Mouse (Mus musculus): ENCODE data around the gene Brsk2. TPM values are rescaled to one million over a fixed set of nuclear protein-coding genes. Genes with fewer than 3 reads are reported as not detected.

The Brsk2 gene
- total RNA-seq, 2 experiments from 2014 or later: 175 TPM

- intact Hi-C loops (cut with DNase I): no loop called here
- no peak for DNase-seq (ENCODE audit: extremely low spot score in 1 of 2, low spot score in 2 of 2)
Observed at GRCm38 (mm10) chr7:141951821-141952220, 2.3 kb downstream of the Brsk2 start.

DNA sequence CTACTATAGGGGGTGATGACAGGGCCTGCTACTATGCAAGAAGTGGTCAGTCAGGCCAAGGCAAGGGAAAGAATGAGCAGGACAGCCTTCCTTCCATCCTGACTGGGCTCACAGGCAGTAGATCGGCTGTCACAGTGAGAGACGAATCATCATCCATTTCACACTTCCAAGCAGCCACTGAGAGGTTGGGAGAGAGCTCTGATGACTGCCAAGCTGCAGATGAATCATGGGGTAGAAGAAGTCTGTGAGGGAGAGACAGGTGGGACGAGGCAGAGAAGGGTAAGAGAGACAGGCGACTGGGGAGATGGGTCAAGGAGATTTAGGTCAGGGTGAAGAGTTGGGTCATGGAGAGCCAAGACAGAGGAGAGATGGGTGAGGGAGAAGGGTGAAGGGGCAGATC lies 3.4 kb downstream of the Brsk2 start:
- intact Hi-C loops (cut with DNase I): no loop called here
- DNase-seq (ENCODE audit: extremely low spot score in 1 of 2, low spot score in 2 of 2): no peak

- intact Hi-C loops (cut with DNase I): no loop called here
- no peak for DNase-seq (ENCODE audit: extremely low spot score in 1 of 2, low spot score in 2 of 2)
Observed at GRCm38 (mm10) chr7:141953616-141954015, 4.1 kb downstream of the Brsk2 start.

DNA sequence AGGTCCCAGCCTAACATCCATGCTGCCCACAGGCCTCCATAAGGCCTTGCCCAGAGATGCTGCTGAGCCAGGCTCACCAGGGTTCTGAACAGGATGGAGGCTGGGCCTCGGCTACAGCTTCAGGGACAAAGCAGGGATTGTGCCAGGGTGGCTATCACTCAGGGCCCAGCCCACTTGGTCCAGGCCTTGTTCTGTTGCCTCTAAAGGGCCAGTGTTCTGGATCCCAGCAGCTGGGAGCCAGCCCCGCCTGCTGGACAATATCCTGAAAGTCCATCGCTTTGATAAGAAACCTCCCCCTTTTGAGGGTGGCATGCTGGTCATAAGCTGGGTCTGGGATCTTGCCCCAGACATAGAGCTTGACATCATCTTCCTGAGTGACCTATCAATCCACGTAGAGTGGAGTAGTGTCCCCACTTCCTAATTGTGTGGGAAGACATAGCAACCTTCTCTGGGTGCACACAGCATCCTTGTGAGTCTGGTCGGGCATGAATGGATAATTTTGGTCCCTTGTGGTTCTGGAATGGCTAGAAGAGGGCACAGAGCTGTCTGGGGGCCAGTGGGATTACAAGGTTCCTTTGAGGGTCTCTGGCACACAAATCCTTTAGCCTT lies 6.1 kb downstream of the Brsk2 start:
- intact Hi-C loops (cut with DNase I): no loop called here
- DNase-seq (ENCODE audit: extremely low spot score in 1 of 2, low spot score in 2 of 2): peak in 1 of 2 experiments; percentile 57

DNA sequence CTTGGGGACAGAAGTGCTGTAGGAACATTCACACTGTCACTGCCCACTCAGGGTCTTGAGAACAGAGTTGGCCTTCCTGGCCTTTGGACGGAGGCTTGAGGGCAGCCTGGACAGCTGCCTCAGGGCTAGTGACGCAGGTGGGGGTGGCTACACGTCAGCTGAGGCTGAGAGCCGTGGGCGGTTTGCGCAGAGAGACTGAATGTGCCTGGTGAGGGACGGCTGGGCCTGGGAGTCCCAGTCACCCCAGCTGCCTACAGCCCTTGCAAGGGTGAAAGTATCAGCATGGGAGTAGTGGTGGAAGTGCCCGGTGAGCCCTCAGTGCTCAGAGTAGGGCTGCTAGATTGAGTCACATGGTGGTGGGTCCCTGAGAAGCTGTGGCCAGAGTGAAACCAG lies 6.6 kb downstream of the Brsk2 start:
- intact Hi-C loops (cut with DNase I): no loop called here
- peak in 1 of 2 experiments; percentile 54 for DNase-seq (ENCODE audit: extremely low spot score in 1 of 2, low spot score in 2 of 2)

DNA sequence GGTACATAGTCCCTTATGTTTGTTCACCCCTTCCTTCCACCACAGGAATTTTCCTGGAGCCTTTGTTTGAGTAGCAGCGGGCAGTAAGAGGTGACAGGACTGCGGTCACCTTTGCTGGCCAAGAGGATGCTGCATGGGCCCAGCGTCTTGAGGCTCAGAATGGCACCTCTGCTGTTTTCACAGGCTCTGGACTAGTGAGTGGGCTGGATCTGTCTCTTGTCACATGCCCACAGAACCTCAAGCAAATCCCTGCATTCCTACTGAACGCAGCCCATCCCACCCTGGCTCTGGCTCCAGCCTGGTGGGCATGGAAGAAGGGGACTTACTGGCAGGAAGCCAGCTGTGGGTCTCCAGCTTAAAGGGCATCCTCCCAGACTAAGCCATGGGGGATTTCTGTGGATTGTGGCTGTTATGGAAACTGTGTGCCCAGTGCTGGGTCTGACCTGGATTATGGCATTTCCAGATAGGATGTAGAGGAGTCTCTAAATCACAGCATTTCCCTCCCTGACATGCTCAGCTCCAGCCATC lies 8.0 kb downstream of the Brsk2 start:
- DNase-seq (ENCODE audit: extremely low spot score in 1 of 2, low spot score in 2 of 2): no peak
- intact Hi-C loops (cut with DNase I): no loop called here

DNA sequence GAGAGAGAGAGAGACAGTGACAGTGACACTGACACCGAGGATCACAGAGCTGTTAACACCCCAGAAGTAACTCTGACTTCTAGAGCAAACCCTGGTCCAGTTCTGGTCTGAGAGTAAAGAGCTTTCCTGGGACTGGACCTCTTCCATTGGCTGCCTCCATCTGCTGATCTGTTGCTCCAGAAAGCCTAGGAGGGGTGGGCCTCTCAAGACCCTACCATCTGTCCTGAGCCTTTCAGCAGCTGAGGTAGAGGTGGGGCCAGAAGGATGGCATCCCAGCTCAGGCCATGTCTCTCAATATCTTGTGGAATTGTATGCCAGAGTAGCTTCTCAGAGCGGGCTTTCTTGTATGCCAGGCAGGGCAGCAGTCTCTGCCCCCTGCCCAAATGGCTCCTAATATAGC lies 8.7 kb downstream of the Brsk2 start:
- intact Hi-C loops (cut with DNase I): no loop called here
- DNase-seq (ENCODE audit: extremely low spot score in 1 of 2, low spot score in 2 of 2): no peak

DNA sequence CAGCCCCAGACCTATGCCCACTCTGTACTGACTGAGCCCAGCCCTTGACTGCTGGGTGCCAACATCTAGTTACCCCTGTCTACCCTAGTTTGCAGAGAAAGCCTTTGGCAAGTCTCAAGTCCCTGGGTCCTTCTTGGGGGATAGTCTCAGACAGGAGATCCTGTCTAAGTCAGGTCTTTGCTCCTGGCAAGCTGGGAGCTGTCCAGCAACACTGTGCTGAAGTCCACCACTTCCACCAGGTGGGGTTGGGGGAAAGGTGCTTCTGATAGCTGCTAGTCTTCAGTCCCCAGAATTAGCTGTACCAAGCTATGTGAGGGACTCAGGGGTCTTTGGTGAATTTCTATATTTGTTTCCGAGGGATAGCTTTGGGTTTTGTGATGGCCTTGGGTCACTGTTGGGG lies 9.6 kb downstream of the Brsk2 start:
- intact Hi-C loops (cut with DNase I): no loop called here
- no peak for DNase-seq (ENCODE audit: extremely low spot score in 1 of 2, low spot score in 2 of 2)

GRCm38 (mm10) chr7:141960926-141961325 lies 11.4 kb downstream of the Brsk2 start:
- intact Hi-C loops (cut with DNase I): no loop called here

DNA sequence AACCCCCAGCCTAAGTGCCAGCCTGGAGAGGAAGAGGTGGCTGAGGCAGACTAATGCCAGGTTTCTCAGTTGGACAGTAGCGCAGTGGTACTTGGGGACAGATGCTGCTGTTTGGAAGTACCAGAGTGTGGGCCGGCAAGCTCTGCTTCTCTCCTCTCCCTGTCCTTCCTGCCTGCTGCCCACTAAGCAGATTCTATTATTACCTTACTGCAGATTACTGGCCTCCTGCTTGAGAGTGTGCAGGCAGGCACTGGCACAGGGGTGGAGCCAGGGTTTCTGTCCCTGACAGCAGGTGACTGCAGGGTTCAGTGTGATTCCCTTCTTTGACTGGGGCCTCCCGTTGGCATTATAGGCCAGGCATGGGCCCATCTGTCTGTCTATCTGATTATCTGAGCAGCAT lies 11.9 kb downstream of the Brsk2 start:
- intact Hi-C loops (cut with DNase I): no loop called here
- DNase-seq (ENCODE audit: extremely low spot score in 1 of 2, low spot score in 2 of 2): no peak

More at GRCm38 (mm10) chr7:141960926-141961325, 11.4 kb downstream of the Brsk2 start:
- DNase-seq (ENCODE audit: extremely low spot score in 1 of 2, low spot score in 2 of 2): no peak

DNA sequence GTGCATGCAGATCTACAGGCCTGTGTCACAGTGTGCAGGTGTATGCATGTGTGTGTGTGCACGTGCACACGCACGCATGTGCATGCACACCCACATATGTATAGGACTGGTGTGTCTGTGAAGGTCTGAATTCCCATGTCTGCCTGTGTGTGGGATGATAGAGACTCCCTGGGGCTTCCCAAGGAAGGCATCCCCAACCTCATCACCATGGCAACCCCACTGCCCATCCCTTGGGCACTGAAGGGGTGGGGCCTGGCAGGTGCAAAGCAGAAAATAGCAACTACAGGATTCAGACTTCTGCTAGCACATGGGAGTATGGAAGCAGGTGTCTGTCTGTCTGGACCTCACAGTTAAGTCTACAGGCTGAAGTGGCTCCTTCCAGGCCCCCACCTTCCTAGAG lies 13.0 kb downstream of the Brsk2 start:
- intact Hi-C loops (cut with DNase I): no loop called here
- no peak for DNase-seq (ENCODE audit: extremely low spot score in 1 of 2, low spot score in 2 of 2)

- intact Hi-C loops (cut with DNase I): no loop called here
- DNase-seq (ENCODE audit: extremely low spot score in 1 of 2, low spot score in 2 of 2): no peak
Observed at GRCm38 (mm10) chr7:141966281-141966680, 16.7 kb downstream of the Brsk2 start.

GRCm38 (mm10) chr7:141972831-141973619 lies 23.5 kb downstream of the Brsk2 start:
- intact Hi-C loops (cut with DNase I): no loop called here
- no peak for DNase-seq (ENCODE audit: extremely low spot score in 1 of 2, low spot score in 2 of 2)

GRCm38 (mm10) chr7:141978003-141978402 lies 28.5 kb downstream of the Brsk2 start:
- no peak for DNase-seq (ENCODE audit: extremely low spot score in 1 of 2, low spot score in 2 of 2)
- intact Hi-C loops (cut with DNase I): no loop called here

GRCm38 (mm10) chr7:141979247-141979646 lies 29.7 kb downstream of the Brsk2 start:
- intact Hi-C loops (cut with DNase I): no loop called here
- DNase-seq (ENCODE audit: extremely low spot score in 1 of 2, low spot score in 2 of 2): no peak

- intact Hi-C loops (cut with DNase I): no loop called here
- DNase-seq (ENCODE audit: extremely low spot score in 1 of 2, low spot score in 2 of 2): no peak
Observed at GRCm38 (mm10) chr7:141981237-141981636, 31.7 kb downstream of the Brsk2 start.

- intact Hi-C loops (cut with DNase I): no loop called here
- no peak for DNase-seq (ENCODE audit: extremely low spot score in 1 of 2, low spot score in 2 of 2)
Observed at GRCm38 (mm10) chr7:141988314-141988806, 38.8 kb downstream of the Brsk2 start.

DNA sequence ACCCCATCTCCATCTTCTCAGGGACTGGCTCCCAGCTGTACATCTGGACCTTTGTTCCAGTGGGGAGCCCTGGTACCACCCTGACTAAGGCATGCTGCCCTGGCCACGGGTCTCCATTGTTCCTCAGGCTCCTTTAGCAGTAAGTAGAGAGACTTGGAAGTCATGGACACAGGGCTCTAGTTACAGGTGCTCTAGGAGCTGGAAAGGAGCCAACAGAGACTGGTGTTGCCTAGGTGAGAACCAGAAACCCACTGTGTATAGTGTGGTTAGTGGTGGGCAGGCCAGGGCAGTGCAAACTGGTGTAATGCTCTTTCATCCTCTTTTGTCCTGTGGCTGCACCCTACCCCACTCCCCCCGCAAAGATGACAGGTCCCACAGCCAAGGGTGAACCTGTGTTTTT lies 41.6 kb downstream of the Brsk2 start:
- no peak for DNase-seq (ENCODE audit: extremely low spot score in 1 of 2, low spot score in 2 of 2)
- intact Hi-C loops (cut with DNase I): no loop called here

DNA sequence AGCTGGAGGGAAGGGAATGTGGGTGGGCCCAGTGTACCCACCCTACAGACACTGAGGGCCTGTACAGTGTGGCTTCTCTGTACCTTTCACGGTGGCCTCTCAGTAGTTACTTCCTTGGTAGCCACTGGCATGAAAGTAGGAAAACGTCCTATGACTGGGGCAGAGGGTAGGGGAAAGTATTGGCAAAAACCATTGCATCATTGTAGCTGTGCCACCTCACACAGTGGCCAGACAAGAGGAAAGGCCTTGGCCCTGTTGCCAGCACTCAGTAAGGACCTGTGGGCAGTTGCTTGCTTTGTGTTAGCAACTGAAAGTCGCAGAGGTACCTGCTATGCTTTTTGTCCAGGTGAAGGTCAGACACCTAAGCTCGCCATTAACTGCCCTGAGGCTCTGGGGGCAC lies 44.6 kb downstream of the Brsk2 start:
- intact Hi-C loops (cut with DNase I): no loop called here

DNA sequence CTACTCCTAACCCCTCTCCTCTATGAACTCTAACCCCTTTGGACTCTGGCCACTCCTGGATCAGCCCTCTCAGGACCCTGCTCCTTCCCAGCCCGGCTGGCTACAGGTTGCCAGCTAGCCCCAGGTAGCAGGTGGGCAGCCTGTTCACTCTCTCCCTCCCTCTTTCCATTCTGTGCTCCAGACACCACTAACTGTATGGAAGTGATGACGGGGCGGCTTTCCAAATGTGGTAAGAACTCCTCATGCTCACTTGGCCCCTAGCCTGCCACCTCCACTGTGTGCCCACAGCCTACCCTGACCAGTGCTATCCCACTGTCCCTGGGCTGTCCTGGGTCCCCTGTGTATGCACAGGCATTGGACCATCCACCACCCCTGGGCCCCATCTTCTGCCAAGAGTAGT lies 51.1 kb downstream of the Brsk2 start:
- DNase-seq (ENCODE audit: extremely low spot score in 1 of 2, low spot score in 2 of 2): no peak
- intact Hi-C loops (cut with DNase I): no loop called here

More for the DNA sequence above, 44.6 kb downstream of the Brsk2 start:
- DNase-seq (ENCODE audit: extremely low spot score in 1 of 2, low spot score in 2 of 2): no peak
